8 mouse cellular contexts compared by ENCODE assay signal in genomic region chr3:58657356-58657755, GRCm38 (mm10). TPM values are rescaled to one million over a fixed set of nuclear protein-coding genes. Genes with fewer than 3 reads are reported as not detected.
DNase-seq lines count a peak whose midpoint lies in the region; ATAC-seq lines count a peak whose summit lies in the region.
"Had no signal": no experiment of that assay in that cellular context is flagged by ENCODE, and none has a peak within 500 bp of the region (broad histone marks: within the 10 kb centered on the region; RNA-seq: fewer than 3 reads in every experiment).

No protein-coding gene starts in this region.

- no peaks in the 10 kb centered on the region for H3K4me1 ChIP-seq in liver, embryonic 11.5 days (replicated peaks; ENCODE audit: control insufficient read depth, insufficient read depth, low read length)
- 0 out of 2 replicates have a peak, but pooled peaks cover 3% of the 10 kb centered on the region for H3K4me1 ChIP-seq in hindbrain, embryonic 12.5 days
- H3K4me1 ChIP-seq: liver, embryonic 15.5 days had no signal

- no peak overlapping the region for H3K9ac ChIP-seq in liver, embryonic 11.5 days (ENCODE audit: low read depth, low read length)
- H3K9ac ChIP-seq in hindbrain, embryonic 12.5 days, result no peak overlapping the region
- H3K9ac ChIP-seq: liver, embryonic 15.5 days had no signal

- H3K9me3 ChIP-seq in liver, embryonic 11.5 days (ENCODE audit: control insufficient read depth, low read length), result no peaks in the 10 kb centered on the region
- H3K9me3 ChIP-seq in hindbrain, embryonic 12.5 days (replicated peaks), result no peaks in the 10 kb centered on the region
- H3K9me3 ChIP-seq: liver, embryonic 15.5 days had no signal

- ATAC-seq in liver, embryonic 11.5 days (replicated peaks; ENCODE audit: low FRiP score), result no peak
- ATAC-seq in hindbrain, embryonic 12.5 days (ENCODE audit: low FRiP score), result no peak

- H3K27me3 ChIP-seq in liver, embryonic 11.5 days (replicated peaks; ENCODE audit: control insufficient read depth, insufficient read depth, low read length), result no peaks in the 10 kb centered on the region
- H3K27me3 ChIP-seq in hindbrain, embryonic 12.5 days, result no peaks in the 10 kb centered on the region
- H3K27me3 ChIP-seq: liver, embryonic 15.5 days had no signal

- H3K36me3 ChIP-seq in liver, embryonic 11.5 days (ENCODE audit: control insufficient read depth, insufficient read depth, low read length), result no peaks in the 10 kb centered on the region
- no peaks in the 10 kb centered on the region for H3K36me3 ChIP-seq in hindbrain, embryonic 12.5 days
- H3K36me3 ChIP-seq: liver, embryonic 15.5 days had no signal

- 32% methylated on average over 2 of the region's 2 CpGs for WGBS in liver, embryonic 11.5 days
- 44% methylated on average over 2 of the region's 2 CpGs for WGBS in hindbrain, embryonic 12.5 days

- DNase-seq in liver, result peak; percentile 55
- DNase-seq in liver, embryonic 11.5 days (ENCODE audit: low spot score), result no peak
- peak; percentile 81 for DNase-seq in NIH3T3 (ENCODE audit: low read depth)
- DNase-seq in embryo, embryonic 10.5 days (ENCODE audit: low spot score), result peak; percentile 43
- peak; percentile 59 to 86 for DNase-seq in kidney, postnatal 36 days
- DNase-seq in retina, postnatal 7 days (ENCODE audit: low read depth, low spot score), result peak; percentile 24

- no peak overlapping the region for H3K4me3 ChIP-seq in liver, embryonic 11.5 days (ENCODE audit: low read depth, low read length)
- H3K4me3 ChIP-seq in hindbrain, embryonic 12.5 days, result no peak overlapping the region
- H3K4me3 ChIP-seq: liver, embryonic 15.5 days had no signal

- H3K27ac ChIP-seq in liver, embryonic 11.5 days (ENCODE audit: low read depth, low read length), result no peak overlapping the region
- no peak overlapping the region for H3K27ac ChIP-seq in hindbrain, embryonic 12.5 days
- H3K27ac ChIP-seq: liver, embryonic 15.5 days had no signal

- no peak overlapping the region for H3K4me2 ChIP-seq in liver, embryonic 11.5 days
- H3K4me2 ChIP-seq in hindbrain, embryonic 12.5 days (replicated peaks), result no peak overlapping the region
- H3K4me2 ChIP-seq: liver, embryonic 15.5 days had no signal

RNA-seq across cellular contexts. Expression of gene Erich6, which starts 20.3 kb away (rescaled TPM):
- polyA plus RNA-seq in liver, embryonic 11.5 days (2014; fragmentation: Nextera tagmentation; extraction: Ambion mirVana), result not detected in 2 replicates
- polyA plus RNA-seq in hindbrain, embryonic 12.5 days (2016; fragmentation: Nextera tagmentation; extraction: Ambion mirVana), result 0.10 and 0.15 TPM in 2 replicates
- polyA plus RNA-seq: liver, embryonic 15.5 days had no signal

RNA-seq across cellular contexts. Expression of gene Siah2, which starts 34.8 kb away (rescaled TPM):
- 5.4 and 6.2 TPM in 2 replicates for polyA plus RNA-seq in liver, embryonic 11.5 days (2014; fragmentation: Nextera tagmentation; extraction: Ambion mirVana)
- polyA plus RNA-seq in hindbrain, embryonic 12.5 days (2016; fragmentation: Nextera tagmentation; extraction: Ambion mirVana), result 7.6 and 7.8 TPM in 2 replicates
